Mouse (Mus musculus): ENCODE measurements around the gene Atg2a.
"Not testable (repeated sequence)": the region's sequence is repeated elsewhere in the genome, so short reads cannot be mapped to it uniquely, and the experiment has no call there.

Gene Atg2a

GRCm38 (mm10) chr19:6296551-6297210 is 55.2 kb downstream of the Atg2a start:
- DNase-seq: no peak

DNA sequence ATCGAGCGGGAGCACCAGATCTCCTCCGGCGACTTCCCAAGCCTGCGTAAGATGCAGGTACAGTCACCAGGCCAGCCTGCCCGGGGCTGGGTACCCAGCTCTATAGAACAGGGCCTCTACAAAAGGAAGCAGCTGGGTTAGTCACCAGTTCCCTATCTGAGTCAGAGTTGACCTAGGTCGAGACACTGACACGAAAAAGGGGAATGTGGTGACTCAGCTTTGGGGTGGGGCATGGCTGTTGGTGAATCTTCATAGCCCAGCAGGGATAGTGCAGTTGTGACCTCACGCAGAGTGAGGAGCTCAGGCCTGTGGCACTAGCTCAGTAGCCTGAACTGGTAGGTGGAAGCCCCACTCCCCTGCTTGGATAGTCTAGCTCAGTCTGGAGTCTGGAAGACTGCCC is 56.2 kb downstream of the Atg2a start:
- peak; percentile 65 for DNase-seq

- no peak for DNase-seq
These were observed 57.5 kb downstream of the Atg2a start for GRCm38 (mm10) chr19:6299003-6299402.

- no peak for DNase-seq
These were observed 58.2 kb downstream of the Atg2a start for GRCm38 (mm10) chr19:6299450-6300267.

DNA sequence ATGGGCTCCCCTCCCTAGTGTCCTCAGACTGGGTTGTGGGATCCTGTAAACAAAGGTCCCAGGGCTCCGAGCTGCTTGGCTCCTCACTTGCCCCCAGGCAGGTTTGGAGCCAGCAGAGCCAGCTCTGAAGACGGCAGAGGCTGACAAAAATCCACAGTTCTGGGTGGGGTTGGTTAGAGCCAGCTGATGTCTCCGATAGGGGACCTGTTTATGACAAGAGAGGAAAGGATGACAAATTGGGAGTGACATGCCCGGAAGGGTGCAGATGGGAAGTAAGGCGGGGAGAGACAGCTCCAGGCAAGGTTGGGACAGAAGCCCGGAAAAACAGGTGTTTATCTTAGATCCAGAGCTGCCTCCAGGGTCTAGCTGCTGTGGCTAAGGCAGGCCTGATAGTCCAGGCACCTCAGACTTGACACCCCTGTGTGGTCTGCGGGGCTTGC is 59.0 kb downstream of the Atg2a start:
- peak; percentile 58 for DNase-seq

DNA sequence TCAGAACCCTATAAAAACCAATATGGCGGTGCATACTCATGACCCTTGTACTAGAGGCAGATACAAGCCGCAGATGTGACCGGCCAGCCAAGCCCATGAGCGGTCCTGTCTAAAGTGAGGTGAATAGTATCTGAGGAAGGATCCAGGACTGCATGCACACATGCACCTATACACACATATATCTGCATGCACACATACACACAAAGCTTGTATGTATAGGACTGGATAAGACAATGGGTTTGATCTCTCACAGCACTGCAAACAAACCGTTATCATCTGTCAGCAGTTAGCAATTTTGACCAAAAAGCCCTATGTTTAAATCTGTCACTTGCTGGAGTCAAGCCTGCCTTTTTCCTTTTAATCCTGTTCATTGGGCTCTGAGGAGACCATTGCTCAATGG is 60.6 kb downstream of the Atg2a start:
- no peak for DNase-seq

DNA sequence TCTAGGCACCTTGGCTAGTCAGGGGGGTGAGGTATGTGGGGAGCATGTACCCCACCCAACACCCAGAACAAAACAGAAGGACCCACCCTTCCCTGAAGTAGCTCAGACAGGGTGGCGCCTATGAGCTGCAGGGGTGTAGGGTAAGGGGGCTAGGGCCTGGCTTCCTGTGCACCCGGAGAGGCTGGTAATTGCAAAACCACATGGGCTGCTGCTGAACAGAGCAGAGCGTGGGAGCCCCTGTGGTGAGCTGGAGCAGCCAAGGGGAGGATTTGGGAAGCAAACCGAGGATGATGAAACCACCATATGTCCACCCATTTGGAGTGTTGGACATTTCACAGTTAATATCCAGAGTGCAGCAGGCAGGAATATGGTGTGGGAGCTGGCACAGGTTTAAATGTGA is 61.1 kb downstream of the Atg2a start:
- no peak for DNase-seq

DNA sequence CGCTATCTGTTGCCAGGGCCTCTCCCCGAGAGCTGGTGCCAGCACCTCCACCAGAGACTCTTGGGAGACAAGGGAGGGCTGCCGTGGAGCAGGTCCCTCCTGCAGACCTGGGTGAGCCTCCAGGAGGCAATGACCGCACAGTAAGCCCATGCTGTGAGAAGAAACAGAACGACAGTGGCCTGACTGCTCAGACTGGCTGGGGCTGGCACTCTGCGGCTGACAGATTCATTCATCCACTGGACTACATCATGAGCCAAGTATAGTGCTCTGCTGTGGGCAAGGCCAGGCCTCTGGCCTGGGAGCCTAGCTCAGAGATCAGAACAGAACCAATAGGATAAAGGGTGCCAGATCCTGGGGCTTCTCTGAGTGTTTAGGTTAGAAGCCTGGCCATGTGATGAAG is 62.4 kb downstream of the Atg2a start:
- DNase-seq: no peak

GRCm38 (mm10) chr19:6304787-6305516 is 63.5 kb downstream of the Atg2a start:
- peak; percentile 87 for DNase-seq

DNA sequence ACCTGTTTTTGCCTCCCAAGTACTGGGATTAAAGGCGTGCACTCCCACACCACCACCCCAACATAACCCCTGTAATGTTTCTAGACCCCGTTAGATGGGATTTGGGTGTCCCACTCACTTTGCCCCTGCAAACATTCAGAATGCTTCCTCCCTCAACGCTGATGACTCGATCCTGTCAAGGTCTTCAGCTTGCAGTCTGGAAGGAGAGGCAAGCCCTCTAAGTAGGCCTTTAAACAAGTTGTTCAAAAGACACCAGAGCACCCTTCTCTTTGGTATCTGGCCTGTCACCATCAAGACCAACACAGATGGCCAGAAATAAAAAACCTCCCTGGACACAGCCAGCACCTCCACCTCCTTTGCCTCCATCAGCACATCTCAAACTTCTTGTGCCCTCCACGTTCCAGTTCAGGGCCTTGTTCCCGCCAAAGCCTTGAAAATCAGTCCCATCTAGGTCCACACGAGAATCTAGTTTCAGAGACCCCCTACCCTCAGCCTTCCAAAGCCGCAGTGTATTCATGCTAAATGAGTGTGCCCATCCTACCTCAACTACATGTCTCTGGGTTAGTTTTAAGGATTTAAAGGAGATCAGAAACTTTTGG is 64.1 kb downstream of the Atg2a start:
- DNase-seq: no peak

DNA sequence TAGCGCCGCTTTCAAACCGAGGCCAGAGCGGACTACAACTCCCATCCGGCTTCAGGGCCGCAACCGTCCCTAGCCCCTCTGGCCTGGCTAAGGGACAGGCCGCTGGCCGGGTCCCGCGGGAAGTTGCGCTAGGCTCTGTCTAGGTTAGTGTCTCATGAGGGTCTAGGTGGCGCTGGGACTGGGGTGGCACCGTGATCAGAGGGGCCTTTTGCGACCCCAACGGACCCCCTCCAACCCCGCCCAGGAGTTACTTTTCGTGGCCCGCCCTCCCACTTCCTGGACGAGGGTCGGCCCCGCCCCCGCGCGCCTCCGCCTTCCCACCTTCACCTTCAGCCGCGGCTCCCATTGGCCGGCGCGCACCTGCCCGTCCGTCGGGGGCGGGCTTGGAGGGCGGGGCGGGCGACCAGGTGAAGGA is 64.7 kb downstream of the Atg2a start, which contains the start of gene Cdc42bpg:
TSS of gene Cdc42bpg (plus strand) at position 320 of the 415 bp plus-strand sequence.
- peak; percentile 94 for DNase-seq

DNA sequence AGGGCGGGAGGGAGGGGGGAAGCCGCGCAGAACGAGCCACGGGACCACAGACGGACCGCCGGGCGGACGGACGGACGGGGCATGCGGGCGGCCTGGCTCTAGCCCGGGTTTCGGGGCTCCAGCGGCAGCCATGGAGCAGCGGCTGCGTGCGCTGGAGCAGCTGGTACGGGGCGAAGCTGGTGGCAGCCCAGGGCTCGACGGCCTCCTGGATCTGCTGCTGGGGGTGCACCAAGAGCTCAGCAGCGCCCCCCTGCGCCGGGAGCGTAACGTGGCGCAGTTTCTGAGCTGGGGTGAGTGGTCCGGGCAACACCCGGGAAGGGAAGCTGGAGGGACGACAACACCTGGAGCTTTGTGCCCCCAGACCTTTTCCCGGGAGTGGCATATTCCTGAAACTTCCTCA is 65.1 kb downstream of the Atg2a start:
- peak; percentile 83 for DNase-seq

- no peak for DNase-seq
These were observed 66.5 kb downstream of the Atg2a start for GRCm38 (mm10) chr19:6307733-6308531.

DNA sequence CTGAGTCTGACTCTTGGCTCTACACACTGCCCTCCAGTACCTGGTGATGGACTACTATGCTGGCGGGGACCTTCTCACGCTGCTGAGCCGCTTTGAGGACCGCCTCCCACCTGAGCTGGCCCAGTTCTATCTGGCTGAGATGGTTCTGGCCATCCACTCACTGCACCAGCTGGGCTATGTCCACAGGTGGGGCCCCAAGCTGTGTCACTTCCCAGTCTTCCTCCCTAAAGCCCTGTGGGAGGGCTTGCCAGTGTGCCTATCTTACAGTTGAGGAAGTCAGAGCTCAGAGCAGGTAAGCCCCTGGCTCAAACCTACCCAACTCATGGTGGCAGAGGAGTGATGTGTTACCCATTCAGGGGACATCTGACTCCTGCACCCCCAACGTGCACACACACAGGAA is 68.7 kb downstream of the Atg2a start:
- DNase-seq: no peak

DNA sequence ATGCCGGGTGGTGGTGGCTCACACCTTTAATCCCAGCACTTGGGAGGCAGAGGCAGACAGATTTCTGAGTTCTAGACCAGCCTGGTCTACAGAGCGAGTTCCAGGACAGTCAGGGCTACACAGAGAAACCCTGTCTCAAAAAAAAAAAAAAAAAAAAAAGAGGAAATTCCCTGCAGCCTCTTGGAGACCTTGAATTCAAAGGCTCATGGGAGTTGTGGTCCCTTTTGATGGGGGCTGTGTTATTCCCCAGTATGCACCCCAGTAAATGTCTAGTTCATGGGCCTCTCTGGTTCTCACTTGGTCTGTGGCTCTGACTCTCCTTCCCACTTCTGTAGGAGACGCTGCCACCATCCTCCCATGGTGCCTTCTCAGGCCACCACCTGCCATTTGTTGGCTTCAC is 70.3 kb downstream of the Atg2a start:
- not testable (repeated sequence) for DNase-seq

Measured in kidney, adult 11 months (tissue).